Mouse (Mus musculus): ENCODE results near the gene Fam185a. TPM values are rescaled to one million over a fixed set of nuclear protein-coding genes. Genes with fewer than 3 reads are reported as not detected.
A peak's percentile ranks its signal among the peaks of the same experiment; 100 is the strongest.

Fam185a gene
- polyA plus RNA-seq, 1 experiment from 2014 or later: 5.7 TPM

DNA sequence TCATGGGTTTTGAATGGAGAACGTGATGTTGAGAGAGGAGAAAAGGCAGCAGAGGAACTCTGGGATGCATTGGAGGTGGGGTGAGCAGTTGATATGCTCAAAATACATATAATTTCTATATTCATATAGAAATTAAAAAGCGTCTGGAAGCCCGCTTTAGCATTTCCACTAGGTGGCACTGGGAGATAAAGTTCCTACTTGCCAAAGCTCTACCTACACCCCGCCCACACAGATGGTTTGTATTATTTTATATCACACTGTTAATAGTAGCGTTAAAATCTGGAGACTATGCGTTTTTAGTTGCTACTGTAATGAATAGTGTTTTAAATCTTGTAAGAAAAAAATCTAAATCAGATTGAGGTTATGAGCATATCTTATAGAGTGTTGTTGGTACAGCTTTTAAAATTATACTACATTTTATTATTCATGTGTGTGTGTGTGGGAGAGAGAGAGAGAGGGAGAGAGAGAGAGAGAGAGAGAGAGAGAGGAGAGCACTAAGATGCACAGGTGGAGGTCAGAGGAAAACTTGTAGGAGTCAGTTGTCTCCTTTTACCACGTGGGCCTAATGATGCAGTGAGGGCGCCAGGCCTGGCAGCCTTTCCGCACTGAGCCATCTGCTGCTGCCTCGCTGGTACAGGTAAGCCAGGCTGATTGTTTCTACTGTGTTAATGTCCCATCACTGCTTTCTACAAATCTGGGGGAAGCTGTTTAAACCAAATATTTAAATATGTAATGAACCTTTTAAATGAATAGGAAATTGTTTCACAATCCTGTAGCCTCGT lies 9.6 kb downstream of the Fam185a start:
- no peaks in the 10 kb centered on the region for H3K4me1 ChIP-seq
- no peak overlapping the region for H3K4me3 ChIP-seq (replicated peaks)
- H3K27me3 ChIP-seq: no peaks in the 10 kb centered on the region
- no peak for ATAC-seq (ENCODE audit: insufficient number of reproducible peaks, low FRiP score, low TSS enrichment, low read depth)
- no peaks in the 10 kb centered on the region for H3K9me3 ChIP-seq (replicated peaks)
- H3K9ac ChIP-seq: no peak overlapping the region
- H3K4me2 ChIP-seq (replicated peaks): no peak overlapping the region
- 51% methylated on average over 11 of the region's 11 CpGs for WGBS
- H3K27ac ChIP-seq (replicated peaks): no peak overlapping the region
- H3K36me3 ChIP-seq: no peaks in the 10 kb centered on the region

DNA sequence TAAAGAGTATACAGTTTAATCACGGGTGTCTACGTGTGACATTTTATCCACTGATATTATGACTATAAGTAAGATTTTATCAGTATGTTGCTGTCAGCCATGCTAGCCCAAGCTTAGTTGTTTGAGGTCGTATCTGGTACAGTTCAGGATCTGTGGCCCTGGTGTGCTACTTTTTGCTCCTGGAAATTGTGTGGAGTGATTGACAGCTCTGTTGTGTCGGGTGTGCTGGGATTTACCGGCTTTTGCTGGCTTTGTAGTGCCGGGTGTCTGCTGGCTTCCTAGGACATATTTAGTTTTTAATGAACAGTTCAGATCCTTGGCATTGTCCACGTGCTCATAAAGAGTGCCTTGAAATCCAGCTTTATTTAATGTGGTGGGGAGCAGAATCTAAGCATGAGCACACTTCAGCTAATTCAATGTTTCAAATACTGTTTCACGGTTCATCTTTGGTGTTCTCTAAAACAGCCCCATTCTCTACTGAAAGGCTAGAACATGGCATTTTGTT lies 11.8 kb downstream of the Fam185a start:
- H3K36me3 ChIP-seq: no peaks in the 10 kb centered on the region
- H3K4me1 ChIP-seq: peaks cover 9% of the 10 kb centered on the region; the same call in 1 of the 2 replicates
- H3K4me2 ChIP-seq (replicated peaks): no peak overlapping the region
- no peak overlapping the region for H3K4me3 ChIP-seq (replicated peaks)
- H3K9me3 ChIP-seq (replicated peaks): no peaks in the 10 kb centered on the region
- 45% methylated on average over 8 of the region's 8 CpGs for WGBS
- no peak overlapping the region for H3K27ac ChIP-seq (replicated peaks)
- H3K9ac ChIP-seq: no peak overlapping the region
- no peaks in the 10 kb centered on the region for H3K27me3 ChIP-seq
- no peak for ATAC-seq (ENCODE audit: insufficient number of reproducible peaks, low FRiP score, low TSS enrichment, low read depth)

DNA sequence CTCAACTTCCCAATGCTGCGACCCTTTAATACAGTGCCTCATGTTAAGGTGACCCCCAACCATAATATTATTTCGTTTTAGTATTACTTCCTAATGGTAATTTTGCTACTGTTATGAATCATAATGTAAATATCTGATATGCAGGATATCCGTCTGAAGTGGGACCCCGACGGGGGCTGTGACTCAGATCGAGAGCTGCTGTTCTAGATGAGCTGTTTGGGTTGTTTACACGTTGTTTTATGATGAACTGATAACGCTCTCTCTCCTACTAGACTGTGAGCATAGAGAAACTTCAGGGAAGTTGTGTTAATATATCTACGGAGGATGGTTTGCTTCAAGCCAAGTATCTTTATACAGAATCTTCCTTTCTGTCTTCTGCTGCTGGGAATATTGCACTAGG lies 13.7 kb downstream of the Fam185a start:
- Histone ChIP-seq H3K27me3 (no peaks in the 10 kb centered on the region), H3K4me2 (replicated peaks) (no peak overlapping the region), H3K36me3 (no peaks in the 10 kb centered on the region), H3K9me3 (replicated peaks) (no peaks in the 10 kb centered on the region), H3K4me3 (replicated peaks) (no peak overlapping the region), H3K27ac (replicated peaks) (no peak overlapping the region), H3K9ac (no peak overlapping the region), H3K4me1 (peaks cover 9% of the 10 kb centered on the region; the same call in 1 of the 2 replicates)
- WGBS: 93% methylated on average over 9 of the region's 9 CpGs
- no peak for ATAC-seq (ENCODE audit: insufficient number of reproducible peaks, low FRiP score, low TSS enrichment, low read depth)

DNA sequence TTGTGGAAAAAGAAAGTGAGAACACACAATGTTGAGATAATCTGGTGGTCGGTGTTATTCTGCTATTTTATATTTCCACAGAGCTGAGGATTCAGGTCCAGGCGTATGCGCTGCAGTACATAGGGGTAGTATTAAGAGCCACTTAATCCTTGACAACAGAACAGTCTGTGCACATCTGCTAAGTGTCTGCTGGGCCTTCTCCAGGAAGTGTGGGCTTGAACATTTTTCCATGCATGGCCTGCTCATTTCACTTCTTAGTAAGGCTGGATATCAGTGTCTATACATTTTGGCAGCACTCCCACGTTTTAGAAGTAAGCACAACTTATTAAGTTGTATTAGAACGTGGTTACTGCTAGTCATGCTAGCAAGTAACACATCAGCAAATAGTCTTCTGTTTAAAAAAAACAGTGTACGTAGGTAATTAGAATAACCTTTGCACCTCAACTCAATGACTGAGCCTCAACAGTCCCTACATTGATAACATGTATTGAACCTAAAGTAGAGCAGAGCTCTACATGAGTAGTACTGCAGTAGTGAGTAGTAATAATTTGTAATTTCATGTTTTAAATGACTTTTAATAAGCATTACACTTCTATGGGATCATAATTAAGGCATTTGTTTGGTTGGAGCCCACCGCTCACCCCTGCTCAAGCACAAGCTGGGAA lies 14.8 kb downstream of the Fam185a start:
- H3K4me2 ChIP-seq (replicated peaks): no peak overlapping the region
- ATAC-seq (ENCODE audit: insufficient number of reproducible peaks, low FRiP score, low TSS enrichment, low read depth): no peak
- no peak overlapping the region for H3K9ac ChIP-seq
- WGBS: 69% methylated on average over 7 of the region's 7 CpGs
- H3K4me1 ChIP-seq: peaks cover 9% of the 10 kb centered on the region; the same call in 1 of the 2 replicates
- no peaks in the 10 kb centered on the region for H3K27me3 ChIP-seq
- H3K4me3 ChIP-seq (replicated peaks): no peak overlapping the region
- no peaks in the 10 kb centered on the region for H3K9me3 ChIP-seq (replicated peaks)
- H3K36me3 ChIP-seq: no peaks in the 10 kb centered on the region
- no peak overlapping the region for H3K27ac ChIP-seq (replicated peaks)

DNA sequence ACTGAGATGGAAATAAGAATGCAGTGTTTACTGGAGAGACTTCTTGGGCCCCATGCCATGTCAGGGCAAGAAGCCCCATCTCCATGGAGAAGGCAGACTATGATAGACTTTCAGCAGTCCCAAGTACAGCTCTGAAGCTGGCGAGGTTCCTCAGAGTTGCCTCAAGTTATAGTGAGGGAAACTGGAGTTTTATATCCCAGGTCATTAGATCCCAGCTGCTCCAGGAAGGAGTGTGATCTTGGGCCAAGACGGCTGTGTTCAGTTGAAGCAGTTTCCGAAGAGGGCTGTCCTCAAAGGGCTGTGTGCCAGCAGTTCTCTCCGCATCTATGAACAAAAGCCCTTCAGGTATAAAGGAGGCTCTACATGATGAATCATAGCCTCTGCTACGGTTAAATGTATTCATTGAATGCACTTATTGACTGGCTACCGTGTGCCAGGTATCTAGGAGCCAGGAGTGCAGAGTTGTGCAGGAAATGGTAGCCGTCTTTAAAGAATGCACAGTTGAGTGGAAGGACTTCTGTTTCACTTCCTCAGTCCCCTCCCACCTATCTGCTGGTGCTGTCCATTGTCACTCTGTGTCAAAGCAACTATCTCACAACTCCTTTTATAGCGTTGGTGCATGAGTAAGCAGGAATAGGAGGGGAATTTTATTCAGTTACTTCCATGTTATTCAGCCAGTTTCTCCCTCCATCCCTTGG lies 16.2 kb downstream of the Fam185a start:
- Histone ChIP-seq H3K4me2 (replicated peaks) (no peak overlapping the region), H3K9ac (no peak overlapping the region), H3K27ac (replicated peaks) (peak overlapping the region; percentile 23; the same call in 1 of the 2 replicates), H3K4me3 (replicated peaks) (no peak overlapping the region), H3K36me3 (no peaks in the 10 kb centered on the region), H3K4me1 (peaks cover 9% of the 10 kb centered on the region; the same call in 1 of the 2 replicates), H3K27me3 (no peaks in the 10 kb centered on the region), H3K9me3 (replicated peaks) (no peaks in the 10 kb centered on the region)
- peak; percentile 60 for ATAC-seq (ENCODE audit: insufficient number of reproducible peaks, low FRiP score, low TSS enrichment, low read depth)
- 61% methylated on average over 8 of the region's 8 CpGs for WGBS

DNA sequence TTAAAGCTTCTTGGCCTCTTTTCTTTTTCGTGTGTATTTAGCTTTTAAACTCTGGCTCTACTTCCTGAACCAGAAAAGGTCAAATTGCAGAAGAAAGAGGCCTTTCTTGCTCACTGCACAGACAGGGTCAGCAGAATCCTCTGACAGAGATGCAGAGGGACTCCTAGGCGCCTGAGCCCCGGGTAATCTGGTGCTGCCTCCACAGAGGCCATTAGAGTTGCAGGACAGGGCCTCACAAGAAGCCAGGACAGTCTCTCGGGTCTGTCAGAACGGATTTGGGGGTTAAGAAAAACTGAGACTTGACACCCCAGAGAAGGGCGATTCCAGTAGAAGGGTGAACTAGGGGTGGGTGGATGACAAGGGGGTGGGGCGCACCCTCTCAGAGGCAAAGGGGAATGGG lies 42.6 kb downstream of the Fam185a start:
- H3K27ac ChIP-seq (replicated peaks): no peak overlapping the region
- no peaks in the 10 kb centered on the region for H3K27me3 ChIP-seq
- H3K4me2 ChIP-seq (replicated peaks): no peak overlapping the region
- no peaks in the 10 kb centered on the region for H3K36me3 ChIP-seq
- no peaks in the 10 kb centered on the region for H3K4me1 ChIP-seq
- no peak overlapping the region for H3K4me3 ChIP-seq (replicated peaks)
- no peak overlapping the region for H3K9ac ChIP-seq
- 57% methylated on average over 7 of the region's 7 CpGs for WGBS
- H3K9me3 ChIP-seq (replicated peaks): no peaks in the 10 kb centered on the region
- no peak for ATAC-seq (ENCODE audit: insufficient number of reproducible peaks, low FRiP score, low TSS enrichment, low read depth)

DNA sequence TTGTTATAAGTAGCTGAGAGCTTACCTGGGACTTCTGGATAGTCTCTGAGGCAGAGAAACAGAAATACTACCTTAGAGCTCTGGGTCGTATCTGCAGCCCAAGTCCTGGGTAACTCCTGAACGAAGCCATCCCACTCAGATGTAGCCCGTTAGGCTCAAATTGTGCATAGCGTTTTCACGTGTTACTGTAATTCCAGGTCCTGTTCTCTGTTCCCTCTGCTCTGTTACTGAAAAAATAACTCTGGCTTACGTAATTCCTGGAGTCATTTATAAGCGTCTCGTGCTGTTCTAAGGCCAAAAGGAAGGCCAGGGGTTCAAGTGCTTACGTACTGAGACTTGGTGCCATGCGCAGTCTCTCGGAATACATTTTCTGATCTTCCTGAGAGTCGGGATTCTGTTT lies 43.3 kb downstream of the Fam185a start:
- WGBS: 86% methylated on average over 12 of the region's 12 CpGs
- Histone ChIP-seq H3K27ac (replicated peaks) (no peak overlapping the region), H3K9me3 (replicated peaks) (no peaks in the 10 kb centered on the region), H3K27me3 (no peaks in the 10 kb centered on the region), H3K36me3 (no peaks in the 10 kb centered on the region), H3K4me3 (replicated peaks) (no peak overlapping the region), H3K4me1 (no peaks in the 10 kb centered on the region), H3K4me2 (replicated peaks) (no peak overlapping the region), H3K9ac (no peak overlapping the region)
- no peak for ATAC-seq (ENCODE audit: insufficient number of reproducible peaks, low FRiP score, low TSS enrichment, low read depth)

DNA sequence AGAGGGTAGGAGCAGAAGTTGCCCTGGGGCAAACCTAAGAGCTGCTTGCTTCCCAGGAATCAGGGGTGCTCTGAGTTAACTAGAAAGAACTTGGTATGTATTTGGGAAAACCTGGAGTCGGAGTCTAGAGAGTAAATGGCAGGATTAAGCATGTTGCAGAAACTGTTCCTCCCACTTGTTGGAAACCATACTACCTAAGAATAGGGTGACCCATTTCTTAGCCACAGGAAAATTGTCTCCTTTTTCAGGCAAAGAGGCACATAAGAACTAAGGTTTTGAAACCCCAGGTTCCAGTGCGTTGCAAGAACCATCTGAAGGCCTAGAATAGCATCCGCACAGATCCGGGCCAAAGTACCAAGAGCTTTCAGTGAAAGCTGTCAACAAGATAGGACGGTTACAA lies 53.7 kb downstream of the Fam185a start:
- Histone ChIP-seq H3K9ac (no peak overlapping the region), H3K4me3 (replicated peaks) (no peak overlapping the region), H3K36me3 (no peaks in the 10 kb centered on the region), H3K27ac (replicated peaks) (no peak overlapping the region), H3K9me3 (replicated peaks) (no peaks in the 10 kb centered on the region), H3K27me3 (no peaks in the 10 kb centered on the region), H3K4me1 (peaks cover 10% of the 10 kb centered on the region; the same call in 1 of the 2 replicates), H3K4me2 (replicated peaks) (no peak overlapping the region)
- no peak for ATAC-seq (ENCODE audit: insufficient number of reproducible peaks, low FRiP score, low TSS enrichment, low read depth)
- WGBS: 96% methylated on average over 5 of the region's 5 CpGs

DNA sequence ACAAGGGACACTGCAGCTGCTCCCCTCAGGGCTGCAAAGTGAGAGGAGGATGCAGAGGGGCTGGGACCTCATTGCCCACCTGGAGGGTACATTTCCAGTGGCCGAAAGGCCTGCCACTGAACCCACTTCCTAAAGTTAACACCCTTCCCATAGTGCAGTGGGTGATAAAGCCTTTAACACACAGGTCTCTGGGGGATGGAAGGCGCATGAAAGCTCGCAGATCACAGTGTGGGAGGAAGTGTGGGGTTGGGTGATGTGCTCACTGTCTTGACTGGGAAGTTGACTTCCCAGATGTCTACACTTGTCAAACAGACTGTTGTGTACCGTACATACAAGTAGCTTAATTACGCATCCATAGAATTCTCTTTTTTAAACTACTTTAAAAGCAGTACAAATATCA lies 55.0 kb downstream of the Fam185a start:
- Histone ChIP-seq H3K27ac (replicated peaks) (no peak overlapping the region), H3K4me1 (peaks cover 10% of the 10 kb centered on the region; the same call in 1 of the 2 replicates), H3K4me3 (replicated peaks) (no peak overlapping the region), H3K9me3 (replicated peaks) (no peaks in the 10 kb centered on the region), H3K4me2 (replicated peaks) (no peak overlapping the region), H3K27me3 (no peaks in the 10 kb centered on the region), H3K36me3 (no peaks in the 10 kb centered on the region), H3K9ac (no peak overlapping the region)
- 83% methylated on average over 5 of the region's 5 CpGs for WGBS
- no peak for ATAC-seq (ENCODE audit: insufficient number of reproducible peaks, low FRiP score, low TSS enrichment, low read depth)

DNA sequence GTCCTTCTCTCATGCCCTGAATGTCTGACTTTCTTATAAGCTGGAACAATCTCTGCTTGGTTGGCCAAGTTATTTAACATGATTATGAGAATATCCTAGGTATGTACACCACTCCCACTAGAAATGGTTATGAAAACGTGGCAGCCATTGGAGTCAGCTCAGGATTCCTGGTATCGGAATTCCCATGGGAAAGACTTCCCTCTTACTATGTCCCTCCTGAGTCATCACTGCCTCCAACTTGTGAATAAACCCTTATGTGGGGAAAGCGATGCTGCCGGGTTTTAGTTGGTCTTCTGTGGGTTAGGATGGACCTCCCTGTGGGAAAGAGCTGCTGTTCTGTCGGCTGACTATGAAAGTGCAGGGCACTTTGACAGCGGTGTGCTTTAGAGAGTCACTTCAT lies 56.8 kb downstream of the Fam185a start:
- 79% methylated on average over 6 of the region's 6 CpGs for WGBS
- no peak for ATAC-seq (ENCODE audit: insufficient number of reproducible peaks, low FRiP score, low TSS enrichment, low read depth)
- Histone ChIP-seq H3K9me3 (replicated peaks) (no peaks in the 10 kb centered on the region), H3K4me1 (peaks cover 21% of the 10 kb centered on the region; the same call in 1 of the 2 replicates), H3K9ac (no peak overlapping the region), H3K27me3 (no peaks in the 10 kb centered on the region), H3K4me2 (replicated peaks) (no peak overlapping the region), H3K27ac (replicated peaks) (no peak overlapping the region), H3K36me3 (no peaks in the 10 kb centered on the region), H3K4me3 (replicated peaks) (no peak overlapping the region)
